Mouse (Mus musculus): ENCODE data around the gene Obsl1. TPM values are rescaled to one million over a fixed set of nuclear protein-coding genes. Genes with fewer than 3 reads are reported as not detected.
A peak's percentile ranks its signal among the peaks of the same experiment; 100 is the strongest.

The Obsl1 gene
- polyA plus RNA-seq, 1 experiment, result 6.2 TPM

DNA sequence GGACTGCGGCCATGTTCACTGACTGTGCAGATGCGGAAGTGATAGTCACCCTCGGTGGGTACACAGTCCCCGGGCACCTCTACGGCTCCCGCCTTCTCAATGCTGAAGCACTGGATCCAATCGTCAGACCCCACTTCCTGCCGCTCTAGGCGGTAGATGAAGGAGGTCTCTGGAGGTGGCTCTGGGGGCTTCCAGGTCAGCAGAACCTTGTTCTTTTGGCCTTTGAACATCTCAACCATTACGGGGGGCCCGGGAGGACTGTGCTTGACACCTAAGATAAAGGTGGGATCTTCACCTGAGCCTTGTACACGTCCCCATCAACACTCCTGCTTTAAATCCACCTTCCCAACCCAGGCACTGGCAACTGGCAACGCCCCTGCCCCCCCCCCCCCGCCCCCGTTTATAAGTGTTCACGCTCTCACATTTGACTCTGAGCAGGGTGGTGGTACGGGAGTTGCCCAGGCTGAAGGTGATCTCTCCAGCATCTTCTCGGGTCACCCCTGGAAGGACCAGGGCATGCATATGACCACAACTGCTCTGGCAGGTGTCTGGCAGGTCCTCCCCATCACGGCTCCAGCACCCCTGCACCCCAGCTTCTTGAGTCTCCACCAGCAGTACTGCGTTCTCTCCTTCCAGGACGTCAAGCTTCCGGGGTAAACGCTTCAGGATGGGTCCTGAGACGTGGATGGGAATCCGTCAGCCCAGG lies 3.2 kb downstream of the Obsl1 start:
- 90% methylated on average over 25 of the region's 25 CpGs for WGBS
- no peak for TF ChIP-seq CTCF (IDR thresholded peaks at IDR 0.05; ENCODE audit: control insufficient read depth, insufficient read depth, low read length)
- TF ChIP-seq POLR2A (IDR thresholded peaks at IDR 0.05; ENCODE audit: borderline replicate concordance, control insufficient read depth, low read depth, low read length), result no peak
- no peaks in the 10 kb centered on the region for H3K4me1 ChIP-seq (ENCODE audit: control insufficient read depth, insufficient read depth, low read length)
- no peak overlapping the region for H3K27ac ChIP-seq (ENCODE audit: control insufficient read depth, insufficient read depth, low read depth, low read length, poor library complexity)
- no peak overlapping the region for H3K4me3 ChIP-seq (replicated peaks; ENCODE audit: control insufficient read depth, low read depth, low read length)

DNA sequence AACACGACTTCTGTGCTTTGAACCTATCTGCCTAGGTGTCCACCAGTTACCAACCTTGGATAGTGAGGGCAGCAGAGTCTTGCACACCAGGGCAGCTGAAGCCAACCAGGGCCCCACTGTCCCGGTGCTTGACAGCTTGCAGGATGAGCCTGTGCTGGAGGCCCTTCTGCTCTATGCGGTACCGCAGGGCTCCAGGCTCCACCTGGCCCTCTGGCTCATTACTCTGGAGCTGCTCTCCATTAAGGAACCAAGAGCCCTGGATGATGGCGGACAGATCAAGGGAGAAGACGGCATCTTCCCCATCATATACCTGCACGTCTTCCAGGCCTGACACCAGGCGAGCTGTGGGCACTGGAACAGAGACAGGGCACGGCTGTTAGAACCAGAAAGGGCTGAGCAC lies 4.3 kb downstream of the Obsl1 start:
- WGBS, result 82% methylated on average over 9 of the region's 9 CpGs
- H3K27ac ChIP-seq (ENCODE audit: control insufficient read depth, insufficient read depth, low read depth, low read length, poor library complexity), result no peak overlapping the region
- TF ChIP-seq POLR2A (IDR thresholded peaks at IDR 0.05; ENCODE audit: borderline replicate concordance, control insufficient read depth, low read depth, low read length), result no peak
- no peak for TF ChIP-seq CTCF (IDR thresholded peaks at IDR 0.05; ENCODE audit: control insufficient read depth, insufficient read depth, low read length)
- H3K4me3 ChIP-seq (replicated peaks; ENCODE audit: control insufficient read depth, low read depth, low read length), result no peak overlapping the region
- H3K4me1 ChIP-seq (ENCODE audit: control insufficient read depth, insufficient read depth, low read length), result no peaks in the 10 kb centered on the region

DNA sequence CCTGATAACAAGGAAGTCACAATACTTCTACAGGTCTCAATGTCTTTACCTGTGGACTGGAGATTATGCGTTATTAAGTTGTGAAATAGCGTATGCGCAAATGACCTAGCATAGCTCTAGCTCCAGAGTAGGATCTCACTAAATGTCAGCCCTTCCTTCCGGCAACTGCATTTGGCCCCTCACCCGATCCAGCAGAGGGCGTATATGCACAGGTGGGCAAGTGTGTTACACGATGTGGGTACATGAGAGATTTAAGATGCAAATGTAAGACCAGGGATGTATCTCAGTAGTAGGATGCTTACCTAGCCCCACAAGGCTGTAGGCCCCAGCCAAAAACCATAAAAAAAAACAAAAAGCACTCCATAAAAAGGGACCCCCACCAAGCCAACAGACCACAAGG lies 6.8 kb downstream of the Obsl1 start:
- Histone ChIP-seq H3K27ac (ENCODE audit: control insufficient read depth, insufficient read depth, low read depth, low read length, poor library complexity) (no peak overlapping the region), H3K4me3 (replicated peaks; ENCODE audit: control insufficient read depth, low read depth, low read length) (no peak overlapping the region), H3K4me1 (ENCODE audit: control insufficient read depth, insufficient read depth, low read length) (no peaks in the 10 kb centered on the region)
- TF ChIP-seq CTCF (IDR thresholded peaks at IDR 0.05; ENCODE audit: control insufficient read depth, insufficient read depth, low read length) (no peak), POLR2A (IDR thresholded peaks at IDR 0.05; ENCODE audit: borderline replicate concordance, control insufficient read depth, low read depth, low read length) (no peak)
- WGBS, result 75% methylated on average over 7 of the region's 7 CpGs

DNA sequence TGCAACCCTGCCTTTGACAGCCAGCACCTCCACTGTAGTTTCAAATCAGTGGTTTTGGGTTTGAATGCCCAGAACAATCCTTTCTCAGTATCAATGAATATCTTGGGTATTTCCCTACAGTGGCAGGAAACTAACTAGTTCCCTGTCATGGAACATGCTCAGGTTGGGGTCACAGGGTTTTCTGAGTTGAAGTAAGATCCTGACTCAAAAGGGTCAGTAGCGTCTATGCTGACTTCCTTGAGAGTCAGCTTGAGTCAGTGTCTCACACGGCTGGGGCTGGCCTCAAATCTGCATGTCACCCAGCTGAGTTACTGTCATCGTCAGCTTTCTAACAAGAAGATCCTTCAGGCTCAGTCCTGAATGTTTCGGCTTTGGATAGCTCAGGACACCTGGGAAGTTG lies 7.4 kb downstream of the Obsl1 start:
- WGBS, result 78% methylated on average over 4 of the region's 4 CpGs
- no peak overlapping the region for H3K27ac ChIP-seq (ENCODE audit: control insufficient read depth, insufficient read depth, low read depth, low read length, poor library complexity)
- no peak for TF ChIP-seq CTCF (IDR thresholded peaks at IDR 0.05; ENCODE audit: control insufficient read depth, insufficient read depth, low read length)
- TF ChIP-seq POLR2A (IDR thresholded peaks at IDR 0.05; ENCODE audit: borderline replicate concordance, control insufficient read depth, low read depth, low read length), result no peak

DNA sequence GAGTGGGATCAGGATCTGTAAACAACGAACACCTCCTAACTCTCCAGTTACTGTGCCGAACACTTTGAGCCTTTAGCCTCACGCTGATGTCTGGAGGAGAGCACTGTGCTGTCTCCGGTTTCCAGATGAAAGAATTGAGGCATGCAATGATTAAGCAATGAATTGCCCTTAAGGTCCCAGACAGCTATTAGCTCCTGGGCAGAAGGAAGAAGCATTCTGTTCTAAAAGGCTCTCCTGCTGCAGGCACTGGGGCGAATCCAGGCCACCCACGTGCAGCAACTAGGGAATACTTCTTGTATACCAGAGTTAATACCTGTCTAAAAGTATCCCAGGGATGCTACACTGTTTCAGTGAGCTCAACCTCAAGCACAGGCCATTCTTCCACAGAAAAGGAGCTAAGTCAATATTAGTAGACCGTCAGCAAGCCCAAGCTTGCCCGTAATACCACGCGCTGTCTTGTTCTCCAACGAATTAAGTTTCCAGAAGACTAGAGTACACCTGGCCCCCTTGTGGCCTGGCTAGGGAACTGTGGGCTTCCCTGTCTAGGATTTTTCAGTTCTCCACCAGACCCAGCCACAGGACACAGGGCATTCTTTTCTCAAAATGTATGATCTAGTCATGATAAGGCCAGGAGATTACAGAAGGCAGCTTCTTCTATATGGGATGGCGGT lies 11.2 kb downstream of the Obsl1 start:
- Histone ChIP-seq H3K4me3 (replicated peaks; ENCODE audit: control insufficient read depth, low read depth, low read length) (no peak overlapping the region), H3K27ac (ENCODE audit: control insufficient read depth, insufficient read depth, low read depth, low read length, poor library complexity) (no peak overlapping the region), H3K4me1 (ENCODE audit: control insufficient read depth, insufficient read depth, low read length) (no peaks in the 10 kb centered on the region)
- 65% methylated on average over 12 of the region's 12 CpGs for WGBS
- TF ChIP-seq POLR2A (IDR thresholded peaks at IDR 0.05; ENCODE audit: borderline replicate concordance, control insufficient read depth, low read depth, low read length) (no peak), CTCF (IDR thresholded peaks at IDR 0.05; ENCODE audit: control insufficient read depth, insufficient read depth, low read length) (peak; percentile 41; the same call in 1 of the 2 replicates)

More for the DNA sequence above, 7.4 kb downstream of the Obsl1 start:
- Histone ChIP-seq H3K4me3 (replicated peaks; ENCODE audit: control insufficient read depth, low read depth, low read length) (no peak overlapping the region), H3K4me1 (ENCODE audit: control insufficient read depth, insufficient read depth, low read length) (no peaks in the 10 kb centered on the region)

DNA sequence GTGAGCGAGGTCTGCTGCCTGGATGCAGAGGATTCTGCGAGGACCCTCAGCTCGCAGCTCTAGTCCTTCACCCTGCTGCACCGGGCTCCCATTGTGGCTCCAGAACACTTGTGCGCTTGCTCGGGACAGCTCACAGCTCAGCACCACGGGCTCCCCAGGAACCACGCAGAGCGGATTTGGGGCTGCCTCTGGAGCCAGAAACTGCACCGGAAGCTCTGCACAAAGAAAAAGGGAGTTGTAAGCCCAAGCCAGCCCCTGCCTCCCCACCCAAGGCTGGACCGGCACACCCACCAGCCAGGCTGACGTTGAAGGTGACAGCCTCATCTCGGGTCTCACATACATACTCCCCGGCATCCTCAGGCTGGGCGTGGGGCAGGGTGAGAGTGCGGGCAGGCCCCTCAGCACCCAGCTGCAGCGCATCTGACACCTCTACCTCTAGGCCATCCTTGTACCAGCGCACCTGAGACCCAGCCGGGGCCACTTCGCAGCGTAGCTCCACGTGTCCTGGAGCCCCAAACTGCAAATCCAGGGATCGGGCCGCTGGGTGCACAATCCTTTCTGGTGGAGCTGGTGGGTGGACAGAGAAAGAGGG lies 13.6 kb downstream of the Obsl1 start:
- H3K27ac ChIP-seq (ENCODE audit: control insufficient read depth, insufficient read depth, low read depth, low read length, poor library complexity), result no peak overlapping the region; the same call in 1 of the 2 replicates
- no peak for TF ChIP-seq CTCF (IDR thresholded peaks at IDR 0.05; ENCODE audit: control insufficient read depth, insufficient read depth, low read length)
- TF ChIP-seq POLR2A (IDR thresholded peaks at IDR 0.05; ENCODE audit: borderline replicate concordance, control insufficient read depth, low read depth, low read length), result no peak
- no peak overlapping the region for H3K4me3 ChIP-seq (replicated peaks; ENCODE audit: control insufficient read depth, low read depth, low read length)
- WGBS, result 83% methylated on average over 24 of the region's 24 CpGs
- no peaks in the 10 kb centered on the region; the same call in 1 of the 2 replicates for H3K4me1 ChIP-seq (ENCODE audit: control insufficient read depth, insufficient read depth, low read length)

DNA sequence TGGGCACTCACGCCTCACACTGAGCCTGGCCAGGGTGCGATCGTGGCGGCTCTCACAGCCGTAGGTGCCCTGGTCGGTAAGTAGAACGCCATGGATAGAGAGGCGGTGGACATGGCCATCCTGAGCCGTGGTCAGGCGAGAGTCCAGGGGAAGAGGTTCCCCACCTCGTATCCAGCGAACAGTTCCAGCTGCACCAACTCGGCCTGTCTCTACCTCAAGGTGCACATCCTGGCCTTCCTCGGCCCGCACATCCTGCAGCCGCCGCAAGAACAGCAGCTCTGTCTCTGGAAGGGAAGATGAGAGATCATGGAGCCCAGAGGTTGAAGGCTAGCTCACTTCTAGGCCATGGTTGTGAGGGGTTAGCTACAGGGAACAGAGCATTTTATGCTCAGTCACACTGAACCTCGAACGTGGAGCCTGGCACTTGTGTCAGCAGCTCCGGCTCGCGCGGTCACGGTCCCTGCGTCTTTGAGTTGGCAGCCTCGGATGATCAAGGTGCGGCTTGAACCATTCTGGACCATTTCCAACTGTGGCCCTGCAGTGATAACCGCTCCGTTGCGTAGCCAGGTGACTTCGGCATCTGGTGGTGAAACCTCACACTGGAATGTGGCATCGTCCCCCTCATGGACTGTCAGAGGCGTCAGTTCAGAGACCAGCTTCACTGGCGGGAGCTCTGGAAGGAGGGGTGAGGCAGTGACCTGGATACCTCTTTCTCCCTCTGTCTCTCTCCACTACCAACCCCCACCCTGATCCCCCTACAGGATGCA lies 15.3 kb downstream of the Obsl1 start:
- no peak overlapping the region for H3K27ac ChIP-seq (ENCODE audit: control insufficient read depth, insufficient read depth, low read depth, low read length, poor library complexity)
- TF ChIP-seq CTCF (IDR thresholded peaks at IDR 0.05; ENCODE audit: control insufficient read depth, insufficient read depth, low read length), result no peak
- no peak for TF ChIP-seq POLR2A (IDR thresholded peaks at IDR 0.05; ENCODE audit: borderline replicate concordance, control insufficient read depth, low read depth, low read length)
- 85% methylated on average over 34 of the region's 34 CpGs for WGBS
- H3K4me3 ChIP-seq (replicated peaks; ENCODE audit: control insufficient read depth, low read depth, low read length), result no peak overlapping the region
- no peaks in the 10 kb centered on the region; the same call in 1 of the 2 replicates for H3K4me1 ChIP-seq (ENCODE audit: control insufficient read depth, insufficient read depth, low read length)
